Comparison of ENCODE assay signal across 8 mouse cellular contexts in genomic region chr2:154603007-154603637, GRCm38 (mm10). TPM values are rescaled to one million over a fixed set of nuclear protein-coding genes. Genes with fewer than 3 reads are reported as not detected.
DNase-seq lines count a peak whose midpoint lies in the region; ATAC-seq lines count a peak whose summit lies in the region.

No protein-coding gene starts in this region.

- no peaks in the 10 kb centered on the region for H3K27me3 ChIP-seq in lung, embryonic 16.5 days (ENCODE audit: control insufficient read depth, insufficient read depth, low read depth, low read length)
- no peaks in the 10 kb centered on the region for H3K27me3 ChIP-seq in neural tube, embryonic 15.5 days (replicated peaks)

- no peak for DNase-seq in lung, postnatal 14 days
- DNase-seq in kidney, postnatal 25 days, result peak; percentile 35 to 55
- DNase-seq in cerebellum, adult 8-10 months, result no peak
- DNase-seq in layer of hippocampus, adult 9-10 months (ENCODE audit: low spot score), result no peak
- DNase-seq in thymus, postnatal 25 days, result no peak

- peak overlapping the region; percentile 78 for H3K4me3 ChIP-seq in lung, embryonic 16.5 days (ENCODE audit: low read length)
- H3K4me3 ChIP-seq in neural tube, embryonic 15.5 days (replicated peaks), result peak overlapping the region; percentile 80

- peak overlapping the region; percentile 67 for H3K4me2 ChIP-seq in lung, embryonic 16.5 days (ENCODE audit: low read depth, low read length)
- H3K4me2 ChIP-seq in neural tube, embryonic 15.5 days, result peak overlapping the region; percentile 77

- H3K9ac ChIP-seq in lung, embryonic 16.5 days (ENCODE audit: low read length), result peak overlapping the region; percentile 86
- peak overlapping the region; percentile 86 for H3K9ac ChIP-seq in neural tube, embryonic 15.5 days (replicated peaks)

- H3K4me1 ChIP-seq in lung, embryonic 16.5 days (replicated peaks; ENCODE audit: control insufficient read depth, insufficient read depth, low read length), result peaks cover 6% of the 10 kb centered on the region; the same call in 1 of the 2 replicates
- H3K4me1 ChIP-seq in neural tube, embryonic 15.5 days, result peaks cover 16% of the 10 kb centered on the region

- WGBS in lung, embryonic 16.5 days, result 11% methylated on average over 22 of the region's 22 CpGs
- WGBS in neural tube, embryonic 15.5 days, result 21% methylated on average over 22 of the region's 22 CpGs

- H3K27ac ChIP-seq in lung, embryonic 16.5 days (ENCODE audit: low read length), result peak overlapping the region; percentile 60
- peak overlapping the region; percentile 75 for H3K27ac ChIP-seq in neural tube, embryonic 15.5 days (replicated peaks)

- H3K36me3 ChIP-seq in lung, embryonic 16.5 days (ENCODE audit: control insufficient read depth, insufficient read depth, low read length), result no peaks in the 10 kb centered on the region
- H3K36me3 ChIP-seq in neural tube, embryonic 15.5 days, result no peaks in the 10 kb centered on the region

- no peak for ATAC-seq in lung, embryonic 16.5 days (ENCODE audit: low read depth)
- ATAC-seq in erythroid progenitor cell, adult 5-6 weeks (replicated peaks; ENCODE audit: low FRiP score, poor library complexity, severe bottlenecking), result 0 out of 2 replicates have a peak, but pooled peaks have one; percentile 10
- peak; percentile 63; the same call in 1 of the 2 replicates for ATAC-seq in neural tube, embryonic 15.5 days (ENCODE audit: low FRiP score)

- H3K9me3 ChIP-seq in lung, embryonic 16.5 days (ENCODE audit: control insufficient read depth, low read length), result no peaks in the 10 kb centered on the region
- no peaks in the 10 kb centered on the region for H3K9me3 ChIP-seq in neural tube, embryonic 15.5 days (replicated peaks)

RNA-seq across cellular contexts. Expression of gene Pxmp4, which starts 0.4 kb away (rescaled TPM):
- 31.4 and 33.1 TPM in 2 replicates for polyA plus RNA-seq in lung, embryonic 16.5 days (2015; fragmentation: Nextera tagmentation; extraction: Ambion mirVana)
- 15.5 and 22.7 TPM in 2 replicates for total RNA-seq in erythroid progenitor cell, adult 5-6 weeks (2015; ENCODE audit: low replicate concordance)
- 14.4 and 17.0 TPM in 2 replicates for total RNA-seq in erythroid progenitor cell, adult 5-6 weeks (2017; ENCODE audit: low replicate concordance)
- polyA plus RNA-seq in neural tube, embryonic 15.5 days (2015; fragmentation: Nextera tagmentation; extraction: Ambion mirVana), result 18.1 and 22.9 TPM in 2 replicates

RNA-seq across cellular contexts. Expression of gene Zfp341, which starts 10.0 kb away (rescaled TPM):
- polyA plus RNA-seq in lung, embryonic 16.5 days (2015; fragmentation: Nextera tagmentation; extraction: Ambion mirVana), result 0.88 and 1.0 TPM in 2 replicates
- total RNA-seq in erythroid progenitor cell, adult 5-6 weeks (2015; ENCODE audit: low replicate concordance), result 3.2 and 3.8 TPM in 2 replicates
- 1.3 and 2.7 TPM in 2 replicates for total RNA-seq in erythroid progenitor cell, adult 5-6 weeks (2017; ENCODE audit: low replicate concordance)
- 2.1 and 2.3 TPM in 2 replicates for polyA plus RNA-seq in neural tube, embryonic 15.5 days (2015; fragmentation: Nextera tagmentation; extraction: Ambion mirVana)

RNA-seq across cellular contexts. Expression of gene 4930519P11Rik, which starts 10.1 kb away (rescaled TPM):
- 0.48 TPM in 1 of 2 replicates, not detected in the other for polyA plus RNA-seq in lung, embryonic 16.5 days (2015; fragmentation: Nextera tagmentation; extraction: Ambion mirVana)
- 11.5 TPM in 1 of 2 replicates, not detected in the other for total RNA-seq in erythroid progenitor cell, adult 5-6 weeks (2015; ENCODE audit: low replicate concordance)
- total RNA-seq in erythroid progenitor cell, adult 5-6 weeks (2017; ENCODE audit: low replicate concordance), result not detected in 2 replicates
- 0.35 and 0.55 TPM in 2 replicates for polyA plus RNA-seq in neural tube, embryonic 15.5 days (2015; fragmentation: Nextera tagmentation; extraction: Ambion mirVana)

RNA-seq across cellular contexts. Expression of gene E2f1, which starts 33.4 kb away (rescaled TPM):
- polyA plus RNA-seq in lung, embryonic 16.5 days (2015; fragmentation: Nextera tagmentation; extraction: Ambion mirVana), result 15.6 and 21.3 TPM in 2 replicates
- total RNA-seq in erythroid progenitor cell, adult 5-6 weeks (2015; ENCODE audit: low replicate concordance), result 11.7 and 27.8 TPM in 2 replicates
- total RNA-seq in erythroid progenitor cell, adult 5-6 weeks (2017; ENCODE audit: low replicate concordance), result 11.9 and 17.5 TPM in 2 replicates
- 3.4 and 7.4 TPM in 2 replicates for polyA plus RNA-seq in neural tube, embryonic 15.5 days (2015; fragmentation: Nextera tagmentation; extraction: Ambion mirVana)

RNA-seq across cellular contexts. Expression of gene Necab3, which starts 44.4 kb away (rescaled TPM):
- 2.7 and 4.4 TPM in 2 replicates for polyA plus RNA-seq in lung, embryonic 16.5 days (2015; fragmentation: Nextera tagmentation; extraction: Ambion mirVana)
- total RNA-seq in erythroid progenitor cell, adult 5-6 weeks (2015; ENCODE audit: low replicate concordance), result 1.8 TPM in 1 of 2 replicates, not detected in the other
- 1.9 and 3.6 TPM in 2 replicates for total RNA-seq in erythroid progenitor cell, adult 5-6 weeks (2017; ENCODE audit: low replicate concordance)
- 16.0 and 19.6 TPM in 2 replicates for polyA plus RNA-seq in neural tube, embryonic 15.5 days (2015; fragmentation: Nextera tagmentation; extraction: Ambion mirVana)

Comparison
In these comparisons a context has a peak if more than half of its experiments do, and no peak if none do; other contexts are left out.
1. DNase-seq: peak in kidney, postnatal 25 days (2 of 2); none in lung, postnatal 14 days (single experiment), cerebellum, adult 8-10 months (single experiment), layer of hippocampus, adult 9-10 months (single experiment) and thymus, postnatal 25 days (single experiment).